Mouse (Mus musculus) testis, adult 2 months (tissue): ENCODE data around the gene Col4a4.

Source experiments
- CTCF ChIP-seq: fragments of 200-500 bp; IDR thresholded peaks from 2 replicates; pipeline ENCODE4 v1.5.1; 2012; ENCODE audit warnings: low read depth, mild to moderate bottlenecking, inconsistent platforms, low read length, moderate library complexity; ENCODE audit not compliant: control insufficient read depth, insufficient read depth, insufficient replicate concordance
- POLR2A ChIP-seq: fragments of 200-500 bp; IDR thresholded peaks from 2 replicates; pipeline ENCODE4 v1.6.1; 2012; ENCODE audit warnings: low read depth, mild to moderate bottlenecking, inconsistent platforms, low read length, moderate library complexity; ENCODE audit not compliant: control insufficient read depth

GRCm38 (mm10) chr1:82619981-82620380 lies 33.3 kb upstream of the Col4a4 start:
- TF ChIP-seq CTCF (no peak), POLR2A (no peak)
